21 mouse cellular contexts compared by ENCODE assay signal in genomic region chr11:72397811-72398525, GRCm38 (mm10). TPM values are rescaled to one million over a fixed set of nuclear protein-coding genes. Genes with fewer than 3 reads are reported as not detected.
DNase-seq lines count a peak whose midpoint lies in the region; ATAC-seq and TF ChIP-seq lines count a peak whose summit lies in the region.
"Had no signal": no experiment of that assay in that cellular context is flagged by ENCODE, and none has a peak within 500 bp of the region (broad histone marks: within the 10 kb centered on the region; RNA-seq: fewer than 3 reads in every experiment).

No protein-coding gene starts in this region.

- H3K36me3 ChIP-seq in heart, embryonic 15.5 days = peaks cover 45% of the 10 kb centered on the region
- no peaks in the 10 kb centered on the region for H3K36me3 ChIP-seq in midbrain, embryonic 11.5 days (ENCODE audit: control insufficient read depth, insufficient read depth, low read length)
- no peaks in the 10 kb centered on the region for H3K36me3 ChIP-seq in midbrain, embryonic 13.5 days
- H3K36me3 ChIP-seq in stomach, postnatal 0 days (ENCODE audit: control insufficient read depth, insufficient read depth, low read length) = no peaks in the 10 kb centered on the region; the same call in 1 of the 2 replicates
- H3K36me3 ChIP-seq: embryonic facial prominence, embryonic 12.5 days; neural tube, embryonic 15.5 days had no signal

- TF ChIP-seq CTCF in gastrocnemius, adult 2 months (IDR thresholded peaks at IDR 0.05) = no peak
- TF ChIP-seq CTCF in stomach, postnatal 0 days (IDR thresholded peaks at IDR 0.05; ENCODE audit: low read depth) = no peak

- no peaks in the 10 kb centered on the region for H3K9me3 ChIP-seq in heart, embryonic 15.5 days (replicated peaks)
- no peaks in the 10 kb centered on the region for H3K9me3 ChIP-seq in midbrain, embryonic 11.5 days (ENCODE audit: control insufficient read depth, low read length)
- H3K9me3 ChIP-seq in midbrain, embryonic 13.5 days = no peaks in the 10 kb centered on the region
- H3K9me3 ChIP-seq in stomach, postnatal 0 days (ENCODE audit: control insufficient read depth, low read length) = no peaks in the 10 kb centered on the region
- H3K9me3 ChIP-seq: embryonic facial prominence, embryonic 12.5 days; hindbrain, embryonic 10.5 days; neural tube, embryonic 15.5 days had no signal

- no peak for TF ChIP-seq EP300 in stomach, postnatal 0 days (optimal IDR thresholded peaks at IDR 0.05)

- intact Hi-C loops in gastrocnemius, adult 2 months (cut with DNase I) = loop anchor here (2.0 kb wide), 1 partner anchor 13 kb away; the partner anchor contains the start of gene Smtnl2
- intact Hi-C loops in heart, postnatal 10 days (cut with DNase I) = loop anchor here (2.0 kb wide), 1 partner anchor 13 kb away; the partner anchor contains the start of gene Smtnl2

- 0 out of 2 replicates have a peak overlapping the region, but pooled peaks have one; percentile 16 for H3K9ac ChIP-seq in heart, embryonic 15.5 days
- no peak overlapping the region for H3K9ac ChIP-seq in midbrain, embryonic 11.5 days (ENCODE audit: low read length)
- H3K9ac ChIP-seq in midbrain, embryonic 13.5 days (replicated peaks) = no peak overlapping the region
- no peak overlapping the region for H3K9ac ChIP-seq in stomach, postnatal 0 days (ENCODE audit: low read length)
- H3K9ac ChIP-seq: embryonic facial prominence, embryonic 12.5 days; forebrain, postnatal 0 days; liver, embryonic 14.5 days; neural tube, embryonic 15.5 days had no signal

- no peak for ATAC-seq in heart, embryonic 15.5 days (replicated peaks; ENCODE audit: insufficient number of reproducible peaks, insufficient read depth, low FRiP score, low read depth)
- ATAC-seq in midbrain, embryonic 11.5 days (ENCODE audit: low FRiP score) = no peak
- no peak for ATAC-seq in midbrain, embryonic 13.5 days
- ATAC-seq in stomach, postnatal 0 days (ENCODE audit: low FRiP score, low TSS enrichment) = no peak
- ATAC-seq: forebrain, postnatal 0 days had no signal

- H3K4me3 ChIP-seq in gastrocnemius, adult 2 months = peak overlapping the region; percentile 53
- no peak overlapping the region for H3K4me3 ChIP-seq in heart, embryonic 15.5 days
- H3K4me3 ChIP-seq in midbrain, embryonic 11.5 days (ENCODE audit: low read depth, low read length) = no peak overlapping the region
- H3K4me3 ChIP-seq in midbrain, embryonic 13.5 days (replicated peaks) = no peak overlapping the region
- no peak overlapping the region for H3K4me3 ChIP-seq in stomach, postnatal 0 days (ENCODE audit: low read depth, low read length)
- H3K4me3 ChIP-seq: embryonic facial prominence, embryonic 12.5 days; hindbrain, embryonic 10.5 days; left cerebral cortex, adult 2 months; myocyte; neural tube, embryonic 15.5 days had no signal

- no peak for DNase-seq in gastrocnemius, adult 2 months
- no peak for DNase-seq in gastrocnemius, postnatal 10 days
- DNase-seq in heart, postnatal 10 days = no peak
- DNase-seq in midbrain, embryonic 11.5 days (ENCODE audit: low spot score, missing footprints) = peak; percentile 56
- no peak for DNase-seq in stomach, postnatal 0 days (ENCODE audit: low spot score)
- DNase-seq in embryo, embryonic 9.5 days (ENCODE audit: extremely low spot score) = no peak
- DNase-seq: cerebellum, adult 18-20 months; cerebellum, postnatal 36 days; forebrain, postnatal 0 days; midbrain, embryonic 14.5 days; thymus, adult 2 months had no signal

- peaks cover 85% of the 10 kb centered on the region for H3K4me1 ChIP-seq in heart, embryonic 15.5 days (replicated peaks)
- H3K4me1 ChIP-seq in midbrain, embryonic 11.5 days (ENCODE audit: control insufficient read depth, insufficient read depth, low read length) = no peaks in the 10 kb centered on the region
- 0 out of 2 replicates have a peak, but pooled peaks cover 3% of the 10 kb centered on the region for H3K4me1 ChIP-seq in midbrain, embryonic 13.5 days (replicated peaks)
- H3K4me1 ChIP-seq in stomach, postnatal 0 days (replicated peaks; ENCODE audit: control insufficient read depth, insufficient read depth) = peaks cover 10% of the 10 kb centered on the region

- WGBS in heart, embryonic 15.5 days = 80% methylated on average over 8 of the region's 8 CpGs
- 88% methylated on average over 8 of the region's 8 CpGs for WGBS in midbrain, embryonic 11.5 days
- WGBS in midbrain, embryonic 13.5 days = 87% methylated on average over 8 of the region's 8 CpGs
- WGBS in stomach, postnatal 0 days = 81% methylated on average over 8 of the region's 8 CpGs

- peak overlapping the region; percentile 92 for H3K27ac ChIP-seq in gastrocnemius, adult 2 months
- H3K27ac ChIP-seq in heart, embryonic 15.5 days = peak overlapping the region; percentile 89
- no peak overlapping the region for H3K27ac ChIP-seq in midbrain, embryonic 11.5 days (ENCODE audit: low read depth, low read length)
- no peak overlapping the region for H3K27ac ChIP-seq in midbrain, embryonic 13.5 days
- H3K27ac ChIP-seq in stomach, postnatal 0 days (replicated peaks) = peak overlapping the region; percentile 56
- H3K27ac ChIP-seq: embryonic facial prominence, embryonic 12.5 days; hindbrain, embryonic 10.5 days; left cerebral cortex, adult 2 months; liver, embryonic 14.5 days; neural tube, embryonic 15.5 days had no signal

- H3K27me3 ChIP-seq in heart, embryonic 15.5 days = no peaks in the 10 kb centered on the region
- no peaks in the 10 kb centered on the region for H3K27me3 ChIP-seq in midbrain, embryonic 11.5 days (ENCODE audit: control insufficient read depth, insufficient read depth, low read length)
- no peaks in the 10 kb centered on the region for H3K27me3 ChIP-seq in midbrain, embryonic 13.5 days
- no peaks in the 10 kb centered on the region for H3K27me3 ChIP-seq in stomach, postnatal 0 days (ENCODE audit: control insufficient read depth, insufficient read depth, low read length)
- H3K27me3 ChIP-seq: embryonic facial prominence, embryonic 12.5 days; neural tube, embryonic 15.5 days had no signal

- H3K4me2 ChIP-seq in heart, embryonic 15.5 days = no peak overlapping the region
- no peak overlapping the region for H3K4me2 ChIP-seq in midbrain, embryonic 11.5 days
- H3K4me2 ChIP-seq in midbrain, embryonic 13.5 days (replicated peaks) = no peak overlapping the region
- H3K4me2 ChIP-seq in stomach, postnatal 0 days (replicated peaks; ENCODE audit: low read depth) = no peak overlapping the region
- H3K4me2 ChIP-seq: embryonic facial prominence, embryonic 12.5 days; neural tube, embryonic 15.5 days had no signal

RNA-seq across cellular contexts. Expression of gene Smtnl2, which starts 13.5 kb away (rescaled TPM):
- total RNA-seq in gastrocnemius, adult 2 months (2021) = 100 to 1,000 TPM; 238 to 342 TPM
- 100 to 1,000 TPM; 145 to 153 TPM for total RNA-seq in gastrocnemius, postnatal 10 days (2021)
- 114 and 133 TPM in 2 replicates for polyA plus RNA-seq in heart, embryonic 15.5 days (2015; fragmentation: Nextera tagmentation; extraction: Ambion mirVana)
- 10 to 100 TPM; 39.0 to 40.9 TPM for total RNA-seq in heart, postnatal 10 days (2021)
- polyA plus RNA-seq in midbrain, embryonic 11.5 days (2014; fragmentation: Nextera tagmentation; extraction: Ambion mirVana) = 3.7 and 4.1 TPM in 2 replicates
- 3.2 and 3.8 TPM in 2 replicates for polyA plus RNA-seq in midbrain, embryonic 13.5 days (2015; fragmentation: Nextera tagmentation; extraction: Ambion mirVana)
- 25.8 and 26.9 TPM in 2 replicates for polyA plus RNA-seq in stomach, postnatal 0 days (2015; fragmentation: Nextera tagmentation; extraction: Ambion mirVana)

RNA-seq across cellular contexts. Expression of gene Tekt1, which starts 35.7 kb away (rescaled TPM):
- total RNA-seq in gastrocnemius, adult 2 months (2021) = 1 to 10 TPM in 1 of 2 experiments, under 1 TPM in 1; 0.33 to 2.6 TPM
- total RNA-seq in gastrocnemius, postnatal 10 days (2021) = 1 to 10 TPM; 1.2 to 1.4 TPM
- polyA plus RNA-seq in heart, embryonic 15.5 days (2015; fragmentation: Nextera tagmentation; extraction: Ambion mirVana) = 0.72 and 1.1 TPM in 2 replicates
- total RNA-seq in heart, postnatal 10 days (2021) = under 1 TPM in 1 of 2 experiments, not detected in 1; 0.19 TPM
- 4.2 and 5.3 TPM in 2 replicates for polyA plus RNA-seq in midbrain, embryonic 11.5 days (2014; fragmentation: Nextera tagmentation; extraction: Ambion mirVana)
- 6.4 and 6.8 TPM in 2 replicates for polyA plus RNA-seq in midbrain, embryonic 13.5 days (2015; fragmentation: Nextera tagmentation; extraction: Ambion mirVana)
- 0.13 TPM in 1 of 2 replicates, not detected in the other for polyA plus RNA-seq in stomach, postnatal 0 days (2015; fragmentation: Nextera tagmentation; extraction: Ambion mirVana)
- total RNA-seq: MEL had no signal
- polyA plus RNA-seq: liver, embryonic 14.5 days; myocyte had no signal

RNA-seq across cellular contexts. Expression of gene Ggt6, which starts 37.4 kb away (rescaled TPM):
- total RNA-seq in gastrocnemius, adult 2 months (2021) = 1 to 10 TPM in 1 of 2 experiments, under 1 TPM in 1; 0.67 to 5.5 TPM
- under 1 TPM in 1 of 2 experiments, not detected in 1; 0.28 TPM for total RNA-seq in gastrocnemius, postnatal 10 days (2021)
- 0.15 TPM in 1 of 2 replicates, not detected in the other for polyA plus RNA-seq in heart, embryonic 15.5 days (2015; fragmentation: Nextera tagmentation; extraction: Ambion mirVana)
- not detected for total RNA-seq in heart, postnatal 10 days (2021)
- not detected in 2 replicates for polyA plus RNA-seq in midbrain, embryonic 11.5 days (2014; fragmentation: Nextera tagmentation; extraction: Ambion mirVana)
- not detected in 2 replicates for polyA plus RNA-seq in midbrain, embryonic 13.5 days (2015; fragmentation: Nextera tagmentation; extraction: Ambion mirVana)
- 12.9 and 13.0 TPM in 2 replicates for polyA plus RNA-seq in stomach, postnatal 0 days (2015; fragmentation: Nextera tagmentation; extraction: Ambion mirVana)
- total RNA-seq: forebrain, postnatal 0 days; MEL had no signal
- polyA plus RNA-seq: forebrain, postnatal 0 days; hindbrain, embryonic 10.5 days; limb, embryonic 11.5 days; midbrain, embryonic 14.5 days; myocyte; neural tube, embryonic 15.5 days had no signal

RNA-seq across cellular contexts. Expression of gene Mybbp1a, which starts 43.2 kb away (rescaled TPM):
- 10 to 100 TPM; 60.2 to 60.9 TPM for total RNA-seq in gastrocnemius, adult 2 months (2021)
- 10 to 100 TPM; 74.5 to 75.9 TPM for total RNA-seq in gastrocnemius, postnatal 10 days (2021)
- 57.8 and 83.8 TPM in 2 replicates for polyA plus RNA-seq in heart, embryonic 15.5 days (2015; fragmentation: Nextera tagmentation; extraction: Ambion mirVana)
- total RNA-seq in heart, postnatal 10 days (2021) = 10 to 100 TPM; 47.0 to 50.0 TPM
- polyA plus RNA-seq in midbrain, embryonic 11.5 days (2014; fragmentation: Nextera tagmentation; extraction: Ambion mirVana) = 142 and 144 TPM in 2 replicates
- polyA plus RNA-seq in midbrain, embryonic 13.5 days (2015; fragmentation: Nextera tagmentation; extraction: Ambion mirVana) = 84.6 and 86.2 TPM in 2 replicates
- 52.2 and 57.6 TPM in 2 replicates for polyA plus RNA-seq in stomach, postnatal 0 days (2015; fragmentation: Nextera tagmentation; extraction: Ambion mirVana)

Comparison
In these comparisons a context has a peak if more than half of its experiments do, and no peak if none do; other contexts are left out.
1. H3K27ac ChIP-seq: peak in gastrocnemius, adult 2 months (single experiment), heart, embryonic 15.5 days (single experiment) and stomach, postnatal 0 days (single experiment); none in midbrain, embryonic 11.5 days (single experiment) and midbrain, embryonic 13.5 days (single experiment).
2. RNA of gene Ggt6, which starts 37.4 kb away (polyA plus RNA-seq): 12.9 to 13.0 TPM in stomach, postnatal 0 days; 0.15 TPM in heart, embryonic 15.5 days, not detected in midbrain, embryonic 11.5 days and not detected in midbrain, embryonic 13.5 days; every median in the first group is over 10 times any median in the second.